Mouse (Mus musculus) kidney, postnatal 0 days (tissue): Measurements from ENCODE around the gene Atp5mpl. TPM values are rescaled to one million over a fixed set of nuclear protein-coding genes. Genes with fewer than 3 reads are reported as not detected.

Experiments used
- ATAC-seq: fragments of 200-750 bp; cut with Nextera tagmentation; replicated peaks from 2 replicates; pipeline ENCODE4 v1.8.0; 2017; ENCODE audit warnings: low read depth, moderate number of reproducible peaks, moderate TSS enrichment, moderate library complexity; ENCODE audit not compliant: low FRiP score
- DNase-seq: peaks from one replicate; pipeline ENCODE4 v3.0.0-alpha.2; 2016; ENCODE audit warnings: low spot score
- H3K27ac ChIP-seq: fragments of 300-500 bp; sonication (generic); 2 replicates; pipeline ENCODE4 v1.5.1; 2014; ENCODE audit warnings: mild to moderate bottlenecking
- H3K27me3 ChIP-seq: fragments of 300-500 bp; sonication (generic); 2 replicates; pipeline ENCODE4 v1.6.1; 2014; ENCODE audit warnings: low read length, mixed read lengths; ENCODE audit not compliant: insufficient read depth
- H3K36me3 ChIP-seq: fragments of 300-500 bp; sonication (generic); 2 replicates; pipeline ENCODE4 v1.6.1; 2014; ENCODE audit warnings: low read length, mixed read lengths; ENCODE audit not compliant: insufficient read depth
- H3K4me1 ChIP-seq: fragments of 300-500 bp; sonication (generic); replicated peaks from 2 replicates; pipeline ENCODE4 v1.6.1; 2014; ENCODE audit warnings: antibody characterized with exemption, low read length, mixed read lengths; ENCODE audit not compliant: insufficient read depth
- H3K4me2 ChIP-seq: fragments of 300-500 bp; sonication (generic); 2 replicates; pipeline ENCODE4 v1.6.1; 2014; ENCODE audit warnings: mild to moderate bottlenecking, low read length, moderate library complexity, mixed read lengths
- H3K4me3 ChIP-seq: fragments of 300-500 bp; sonication (generic); replicated peaks from 2 replicates; pipeline ENCODE4 v1.5.1; 2014; ENCODE audit warnings: low read depth, low read length
- H3K9ac ChIP-seq: fragments of 300-500 bp; sonication (generic); 2 replicates; pipeline ENCODE4 v1.6.1; 2014; ENCODE audit warnings: low read depth, low read length
- H3K9me3 ChIP-seq: fragments of 300-500 bp; sonication (generic); replicated peaks from 2 replicates; pipeline ENCODE4 v1.6.1; 2016; ENCODE audit warnings: low read length, inconsistent platforms, mixed read lengths
- CTCF ChIP-seq: IDR thresholded peaks from 2 replicates; pipeline ENCODE4 v1.5.1; 2016; ENCODE audit warnings: antibody characterized with exemption, low read depth, mild to moderate bottlenecking, moderate library complexity
- WGBS: fragments of 180-500 bp; shearing (Covaris S2); extraction: QIAGEN DNeasy Blood & Tissue Kit; methylation state at CpG from one replicate; pipeline ENCODE4 v1.1.7; 2014; 5-methylcytosine and 5-hydroxymethylcytosine counted together
- polyA plus RNA-seq: library from polyadenylated mRNA; unstranded; fragments of >200 nt; fragmentation: Nextera tagmentation; extraction: Ambion mirVana; gene quantifications from 2 replicates; pipeline ENCODE4 v1.2.1, GENCODE M21; 2015

Atp5mpl gene
- polyA plus RNA-seq, 1 experiment from 2014 or later, result 1,318 TPM

- no peak for ATAC-seq
- Histone ChIP-seq H3K27me3 (no peaks in the 10 kb centered on the region), H3K4me2 (no peak overlapping the region), H3K9me3 (no peaks in the 10 kb centered on the region), H3K36me3 (no peaks in the 10 kb centered on the region), H3K4me3 (no peak overlapping the region), H3K27ac (no peak overlapping the region), H3K9ac (no peak overlapping the region), H3K4me1 (no peaks in the 10 kb centered on the region)
- no peak for DNase-seq
- no peak for TF ChIP-seq CTCF
- 76% methylated on average over 2 of the region's 2 CpGs for WGBS
Measured at GRCm38 (mm10) chr12:111995161-111995560, 28.4 kb upstream of the Atp5mpl start.

GRCm38 (mm10) chr12:111992626-111993025, 25.8 kb upstream of the Atp5mpl start:
- H3K36me3 ChIP-seq, result no peaks in the 10 kb centered on the region
- H3K4me2 ChIP-seq, result no peak overlapping the region
- no peak overlapping the region for H3K9ac ChIP-seq
- H3K27me3 ChIP-seq, result no peaks in the 10 kb centered on the region
- H3K9me3 ChIP-seq, result no peaks in the 10 kb centered on the region
- no peak for TF ChIP-seq CTCF
- DNase-seq (no peak), ATAC-seq (no peak)
- 89% methylated on average over 5 of the region's 5 CpGs for WGBS
- H3K4me3 ChIP-seq, result no peak overlapping the region
- H3K27ac ChIP-seq, result no peak overlapping the region
- H3K4me1 ChIP-seq, result peaks cover 4% of the 10 kb centered on the region; the same call in 1 of the 2 replicates

- no peak for ATAC-seq
- Histone ChIP-seq H3K27me3 (no peaks in the 10 kb centered on the region), H3K4me3 (no peak overlapping the region), H3K27ac (no peak overlapping the region), H3K4me2 (no peak overlapping the region), H3K36me3 (no peaks in the 10 kb centered on the region), H3K4me1 (peaks cover 4% of the 10 kb centered on the region; the same call in 1 of the 2 replicates), H3K9ac (no peak overlapping the region), H3K9me3 (no peaks in the 10 kb centered on the region)
- WGBS, result 45% methylated on average over 9 of the region's 9 CpGs
- TF ChIP-seq CTCF, result no peak
- DNase-seq, result no peak
Measured at GRCm38 (mm10) chr12:111986756-111987155, 20.0 kb upstream of the Atp5mpl start.

GRCm38 (mm10) chr12:111983165-111983564, 16.4 kb upstream of the Atp5mpl start:
- no peaks in the 10 kb centered on the region for H3K4me1 ChIP-seq
- TF ChIP-seq CTCF, result no peak
- WGBS, result 70% methylated on average over 2 of the region's 2 CpGs
- no peak overlapping the region for H3K4me3 ChIP-seq
- H3K9ac ChIP-seq, result no peak overlapping the region
- no peak overlapping the region for H3K27ac ChIP-seq
- no peaks in the 10 kb centered on the region for H3K9me3 ChIP-seq
- no peak for DNase-seq
- no peak overlapping the region for H3K4me2 ChIP-seq
- H3K36me3 ChIP-seq, result no peaks in the 10 kb centered on the region
- H3K27me3 ChIP-seq, result no peaks in the 10 kb centered on the region
- ATAC-seq, result no peak

- Histone ChIP-seq H3K4me2 (no peak overlapping the region), H3K9me3 (no peaks in the 10 kb centered on the region), H3K36me3 (no peaks in the 10 kb centered on the region), H3K4me3 (no peak overlapping the region), H3K9ac (no peak overlapping the region), H3K4me1 (no peaks in the 10 kb centered on the region), H3K27ac (no peak overlapping the region), H3K27me3 (no peaks in the 10 kb centered on the region)
- no peak for ATAC-seq
- 46% methylated on average over 8 of the region's 8 CpGs for WGBS
- no peak for TF ChIP-seq CTCF
- no peak for DNase-seq
Measured at GRCm38 (mm10) chr12:111981831-111982230, 15.1 kb upstream of the Atp5mpl start.

- no peak for DNase-seq
- Histone ChIP-seq H3K4me1 (no peaks in the 10 kb centered on the region), H3K9ac (no peak within 1 kb of the TSS), H3K9me3 (no peaks in the 10 kb centered on the region), H3K4me3 (no peak within 1 kb of the TSS), H3K27ac (no peak within 1 kb of the TSS), H3K27me3 (no peaks in the 10 kb centered on the region), H3K36me3 (no peaks in the 10 kb centered on the region), H3K4me2 (no peak within 1 kb of the TSS)
- 53% methylated on average over 6 of the region's 6 CpGs for WGBS
- no peak for ATAC-seq
- TF ChIP-seq CTCF, result no peak
Measured at GRCm38 (mm10) chr12:111980887-111981367, 14.2 kb upstream of the Atp5mpl start, which contains the start of gene Rd3l. Gene Rd3l, minus strand, starts transcription at chr12:111981317.

- no peaks in the 10 kb centered on the region for H3K9me3 ChIP-seq
- H3K36me3 ChIP-seq, result no peaks in the 10 kb centered on the region
- ATAC-seq (no peak), DNase-seq (no peak)
- TF ChIP-seq CTCF, result no peak
- H3K4me1 ChIP-seq, result no peaks in the 10 kb centered on the region
- H3K9ac ChIP-seq, result no peak overlapping the region
- H3K27me3 ChIP-seq, result no peaks in the 10 kb centered on the region
- WGBS, result 78% methylated on average over 6 of the region's 6 CpGs
- no peak overlapping the region for H3K4me2 ChIP-seq
- no peak overlapping the region for H3K27ac ChIP-seq
- no peak overlapping the region for H3K4me3 ChIP-seq
Measured at GRCm38 (mm10) chr12:111978274-111978673, 11.5 kb upstream of the Atp5mpl start.
